Mouse (Mus musculus) heart, adult 2 months (tissue): ENCODE data around the gene Ugt1a6a. TPM values are rescaled to one million over a fixed set of nuclear protein-coding genes. Genes with fewer than 3 reads are reported as not detected.
"Not testable (repeated sequence)": the region's sequence is repeated elsewhere in the genome, so short reads cannot be mapped to it uniquely, and the experiment has no call there.

Experiments used
- DNase-seq, 2 experiments: peaks; one replicate each; pipeline ENCODE4 v3.0.0; 2021
- H3K27ac ChIP-seq: fragments of 200-600 bp; 2 replicates; pipeline ENCODE4 v1.8.1; 2022
- H3K27me3 ChIP-seq: fragments of 200-500 bp; 2 replicates; pipeline ENCODE4 v1.6.1; 2012; ENCODE audit warnings: mild to moderate bottlenecking, low read length, inconsistent platforms, mixed read lengths; ENCODE audit not compliant: control insufficient read depth, insufficient read depth
- H3K36me3 ChIP-seq: fragments of 200-500 bp; 2 replicates; pipeline ENCODE4 v1.6.1; 2012; ENCODE audit warnings: low read length, inconsistent platforms; ENCODE audit not compliant: control insufficient read depth, insufficient read depth
- H3K4me1 ChIP-seq: fragments of 200-500 bp; 2 replicates; pipeline ENCODE4 v1.6.1; 2011; ENCODE audit warnings: low read length; ENCODE audit not compliant: control insufficient read depth, insufficient read depth
- H3K4me3 ChIP-seq: fragments of 200-600 bp; 2 replicates; pipeline ENCODE4 v1.8.1; 2022
- H3K79me2 ChIP-seq: fragments of 200-500 bp; replicated peaks from 2 replicates; pipeline ENCODE4 v1.6.1; 2012; ENCODE audit warnings: mild to moderate bottlenecking, inconsistent platforms, low read length, moderate library complexity, mixed read lengths; ENCODE audit not compliant: control insufficient read depth, insufficient read depth
- H3K9ac ChIP-seq: fragments of 200-500 bp; 2 replicates; pipeline ENCODE4 v1.6.1; 2012; ENCODE audit warnings: low read depth, mild to moderate bottlenecking, control low read depth, inconsistent platforms, low read length, mixed read lengths
- CTCF ChIP-seq: fragments of 200-600 bp; IDR thresholded peaks from 2 replicates; pipeline ENCODE4 v1.8.1; 2022; ENCODE audit warnings: antibody characterized with exemption, mild to moderate bottlenecking, moderate library complexity
- EP300 ChIP-seq: fragments of 200-500 bp; IDR thresholded peaks from 2 replicates; pipeline ENCODE4 v1.6.1; 2011; ENCODE audit warnings: low read depth, low read length, control low read depth; ENCODE audit not compliant: insufficient read depth
- POLR2A ChIP-seq: fragments of 200-500 bp; IDR thresholded peaks from 2 replicates; pipeline ENCODE4 v1.6.1; 2011; ENCODE audit warnings: mild to moderate bottlenecking, low read depth, low read length, control low read depth; ENCODE audit not compliant: insufficient read depth
- WGBS: fragments of 180-500 bp; shearing (Covaris S2); methylation state at CpG from one replicate; pipeline ENCODE4 v1.1.7; 2018; 5-methylcytosine and 5-hydroxymethylcytosine counted together
- intact Hi-C: fragments of 180-260 bp; cut with DNase I; formaldehyde crosslinking; loops from one replicate; pipeline ENCODE4 v1.15.1; 2025
- long read RNA-seq: library from polyadenylated mRNA; stranded (forward); transcript quantifications from one replicate; pipeline ENCODE4 v2.0.0, GENCODE M21; 2021
- polyA plus RNA-seq: library from polyadenylated mRNA; depleted of rRNA; stranded (reverse); fragments of >200 nt; gene quantifications from 2 replicates; pipeline ENCODE4 v1.2.3, GENCODE M21; 2012; rRNA removed
- total RNA-seq, 2 experiments: library from RNA; stranded (reverse); gene quantifications; 2 replicates each; pipeline ENCODE4 v1.2.3; 2021

Ugt1a6a gene
- total RNA-seq (1 to 10 TPM; 2.1 to 2.4 TPM), polyA plus RNA-seq (2.6 and 3.7 TPM in 2 replicates)
- long read RNA-seq, transcript Ugt1a6a-202 (6 exons, 2,297 nt) = major isoform, 5 of 5 reads
- long read RNA-seq, partial matches to known transcripts = 0 of 5 reads
- long read RNA-seq, other reads (novel, unspliced or antisense) = 0 of 5 reads

DNA sequence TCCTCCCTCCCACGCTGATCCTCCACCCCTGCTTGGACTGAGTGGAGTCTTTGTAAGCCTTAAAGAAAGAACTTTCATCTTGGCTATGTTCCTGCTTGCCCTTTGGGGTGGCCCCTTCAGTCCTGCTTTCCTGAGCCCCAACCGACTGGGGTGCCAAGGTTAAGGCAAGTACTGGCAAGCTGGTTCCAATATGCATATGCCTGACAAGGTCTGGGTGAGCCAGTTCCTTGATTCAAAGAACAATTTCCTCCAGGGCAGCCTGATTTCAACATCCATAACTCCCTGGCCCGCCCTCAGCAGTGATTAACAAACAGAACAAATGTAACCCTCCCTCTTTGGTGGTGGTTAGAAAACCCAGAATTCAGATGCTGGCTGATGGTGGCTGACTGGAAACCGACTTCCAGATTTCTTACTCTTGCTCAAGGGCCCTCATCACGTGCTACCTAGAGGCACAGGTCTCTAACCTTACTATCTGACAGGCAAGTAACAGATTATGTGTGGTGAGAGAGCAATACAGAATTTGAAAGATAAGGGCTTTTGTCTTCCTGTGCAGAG is at the start of gene Ugt1a6a:
Gene Ugt1a6a, plus strand, starts transcription at position 353 of the 555 bp plus-strand sequence.
- DNase-seq = peak; percentile 46 to 54
- H3K36me3 ChIP-seq, intact Hi-C loops, H3K4me3 ChIP-seq, H3K27ac ChIP-seq, H3K4me1 ChIP-seq, H3K9ac ChIP-seq, H3K79me2 ChIP-seq, H3K27me3 ChIP-seq: not testable (repeated sequence)
- 30% methylated on average over 5 of the region's 5 CpGs for WGBS

DNA sequence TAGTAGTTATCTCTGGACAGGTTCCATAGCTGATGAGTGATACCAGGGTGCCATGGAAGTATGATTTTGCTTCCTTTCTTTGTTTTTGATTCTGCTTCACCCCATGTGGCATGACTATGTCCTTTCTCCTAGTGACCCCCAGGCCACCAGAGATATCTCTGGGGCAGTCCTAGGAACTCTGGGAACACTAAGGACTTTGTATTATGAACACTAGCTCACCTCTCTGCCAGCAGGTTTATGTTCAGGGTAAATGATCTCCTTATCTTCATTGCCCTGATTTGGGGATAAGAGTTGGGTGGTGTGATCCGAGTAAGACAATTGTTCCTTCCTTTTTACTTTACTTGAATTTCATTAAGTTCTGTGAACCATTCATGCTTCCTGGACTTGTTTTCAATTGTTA is 48.5 kb upstream of the Ugt1a6a start:
- H3K9ac ChIP-seq = no peak overlapping the region
- H3K4me3 ChIP-seq = no peak overlapping the region
- H3K79me2 ChIP-seq = no peaks in the 10 kb centered on the region
- TF ChIP-seq POLR2A (no peak), EP300 (no peak), CTCF (no peak)
- H3K4me1 ChIP-seq = no peaks in the 10 kb centered on the region
- 44% methylated on average over 1 of the region's 1 CpGs for WGBS
- DNase-seq = no peak
- H3K27ac ChIP-seq = no peak overlapping the region
- H3K27me3 ChIP-seq = no peaks in the 10 kb centered on the region
- intact Hi-C loops = no loop called here
- H3K36me3 ChIP-seq = no peaks in the 10 kb centered on the region

DNA sequence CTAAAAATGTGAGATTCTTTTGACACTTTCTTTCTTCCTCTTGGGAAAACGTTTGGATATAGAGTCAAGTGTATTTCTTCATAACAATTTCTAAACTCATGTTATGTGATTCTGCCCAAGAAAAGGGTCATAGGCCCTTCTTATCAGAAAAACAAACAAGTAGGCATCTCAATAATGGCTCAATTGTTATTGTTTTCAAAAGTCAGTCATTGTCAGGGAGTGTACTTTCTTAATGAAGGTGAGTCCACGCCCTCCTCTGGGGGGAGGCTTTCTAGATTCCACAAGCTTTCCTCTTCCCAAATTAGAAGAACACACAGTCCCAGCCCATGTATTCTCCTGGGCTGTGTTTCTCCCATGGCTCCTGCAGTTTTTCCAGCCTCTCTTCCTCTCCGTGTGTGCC is 47.1 kb upstream of the Ugt1a6a start, which contains the start of gene Ugt1a8:
Gene Ugt1a8, plus strand, starts transcription at position 301 of the 400 bp plus-strand sequence.
- Histone ChIP-seq H3K27me3 (no peaks in the 10 kb centered on the region), H3K79me2 (no peaks in the 10 kb centered on the region), H3K36me3 (no peaks in the 10 kb centered on the region), H3K4me3 (no peak within 1 kb of the TSS), H3K9ac (no peak within 1 kb of the TSS), H3K27ac (no peak within 1 kb of the TSS), H3K4me1 (no peaks in the 10 kb centered on the region)
- DNase-seq = no peak
- no peak for TF ChIP-seq CTCF
- TF ChIP-seq POLR2A = no peak
- TF ChIP-seq EP300 = no peak
- intact Hi-C loops = no loop called here
- 57% methylated on average over 3 of the region's 3 CpGs for WGBS

DNA sequence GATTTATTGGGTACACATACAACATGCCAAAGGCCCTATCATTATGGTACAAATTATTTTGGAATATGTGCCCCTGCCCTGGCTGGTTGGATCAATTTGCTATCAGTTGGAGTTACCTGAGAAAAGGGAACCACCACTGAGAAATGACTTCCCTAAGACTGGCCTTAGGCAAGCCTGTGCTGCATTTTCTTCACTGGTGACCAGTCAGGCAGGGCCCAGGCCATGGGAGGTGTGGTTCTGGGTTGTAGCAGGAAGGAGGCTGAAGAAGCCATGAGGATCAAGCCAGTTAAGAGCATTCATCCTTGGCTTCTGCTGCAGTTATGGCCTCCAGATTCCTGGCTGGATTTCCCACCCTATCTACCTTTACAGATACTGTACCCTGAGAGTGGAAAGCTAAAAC is 42.3 kb upstream of the Ugt1a6a start:
- intact Hi-C loops = no loop called here
- DNase-seq = no peak
- TF ChIP-seq EP300 (no peak), CTCF (no peak), POLR2A (no peak)

DNA sequence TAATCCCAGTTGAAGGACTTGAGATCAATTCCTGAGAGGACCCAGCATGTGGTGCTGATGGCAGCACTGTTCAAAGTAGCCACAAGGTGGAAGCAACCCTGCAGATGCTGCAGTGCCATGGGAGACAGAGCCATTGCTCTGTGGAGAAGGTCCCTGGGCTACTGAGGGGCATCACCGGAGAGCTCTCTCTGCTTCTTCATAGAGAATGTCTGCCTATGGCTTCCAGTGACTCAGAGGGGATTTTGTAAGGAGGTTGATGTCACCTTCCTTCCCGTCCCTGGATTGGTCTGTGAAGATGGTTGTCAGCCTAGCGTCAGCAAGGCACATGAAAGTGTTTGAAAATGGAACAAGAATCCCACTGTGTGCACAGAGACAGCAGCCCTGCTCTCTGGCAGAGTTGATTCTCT is 40.3 kb upstream of the Ugt1a6a start:
- H3K36me3 ChIP-seq, H3K4me3 ChIP-seq, H3K27me3 ChIP-seq, H3K4me1 ChIP-seq, H3K27ac ChIP-seq, H3K9ac ChIP-seq, H3K79me2 ChIP-seq, intact Hi-C loops: not testable (repeated sequence)
- peak in 1 of 2 experiments; percentile 17 for DNase-seq
- WGBS = 52% methylated on average over 3 of the region's 3 CpGs
- peak; percentile 20; the same call in 1 of the 2 replicates for TF ChIP-seq CTCF

More for the DNA sequence above, 42.3 kb upstream of the Ugt1a6a start:
- Histone ChIP-seq H3K9ac (no peak overlapping the region), H3K36me3 (no peaks in the 10 kb centered on the region), H3K27ac (no peak overlapping the region), H3K27me3 (no peaks in the 10 kb centered on the region), H3K4me3 (no peak overlapping the region), H3K4me1 (no peaks in the 10 kb centered on the region), H3K79me2 (no peaks in the 10 kb centered on the region)

DNA sequence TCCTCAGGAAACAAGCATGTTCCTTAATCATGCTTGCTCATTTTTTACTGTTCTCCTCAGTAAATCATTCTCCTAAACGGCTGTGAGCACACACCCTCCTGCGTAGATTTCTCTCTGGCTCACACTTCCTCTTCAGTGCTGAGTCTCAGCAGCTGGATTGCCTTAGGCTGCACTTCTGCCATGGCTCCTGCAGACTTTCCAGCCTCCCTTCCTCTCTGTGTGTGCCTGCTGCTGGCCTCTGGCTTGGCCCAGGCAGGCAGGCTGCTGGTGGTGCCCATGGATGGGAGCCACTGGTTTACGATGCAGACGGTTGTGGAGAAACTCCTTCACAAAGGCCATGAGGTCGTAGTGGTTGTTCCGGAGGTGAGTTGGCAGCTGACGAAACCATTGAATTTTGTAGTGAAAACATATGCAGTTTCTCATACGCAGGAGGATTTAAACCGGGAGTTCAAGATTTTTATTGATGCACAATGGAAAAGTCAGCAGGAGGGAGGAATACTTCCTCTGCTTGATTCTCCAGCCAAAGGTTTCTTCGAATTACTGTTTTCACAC is 39.6 kb upstream of the Ugt1a6a start, which contains the start of gene Ugt1a7c:
Gene Ugt1a7c, plus strand, starts transcription at position 122 of the 552 bp plus-strand sequence.
- WGBS = 30% methylated on average over 10 of the region's 10 CpGs
- intact Hi-C loops = no loop called here
- H3K79me2 ChIP-seq = no peaks in the 10 kb centered on the region
- H3K4me1 ChIP-seq = no peaks in the 10 kb centered on the region
- H3K9ac ChIP-seq = no peak within 1 kb of the TSS
- no peak within 1 kb of the TSS for H3K4me3 ChIP-seq
- H3K36me3 ChIP-seq = no peaks in the 10 kb centered on the region
- TF ChIP-seq POLR2A = no peak
- no peak for TF ChIP-seq EP300
- TF ChIP-seq CTCF = no peak
- no peaks in the 10 kb centered on the region for H3K27me3 ChIP-seq
- peak; percentile 48 to 61 for DNase-seq
- no peak within 1 kb of the TSS; the same call in 1 of the 2 replicates for H3K27ac ChIP-seq

DNA sequence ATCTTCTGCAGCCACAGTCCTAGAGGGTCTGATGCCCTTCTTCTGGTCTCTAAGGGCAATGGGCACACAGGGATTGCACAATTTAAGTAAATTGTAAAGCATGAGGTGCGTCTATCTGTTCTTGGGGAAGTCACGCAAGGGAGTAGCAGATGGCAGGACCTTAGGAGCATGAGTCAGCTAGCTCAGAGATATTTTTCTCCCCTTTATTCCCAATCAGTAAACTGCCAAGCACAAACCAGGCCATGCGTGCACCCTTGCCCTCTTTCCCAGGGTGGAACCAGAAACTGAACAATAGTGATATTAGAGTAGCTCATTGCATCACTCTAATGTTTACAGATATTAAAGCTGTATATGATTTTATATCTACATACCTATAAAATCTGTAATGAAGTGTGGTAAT is 36.1 kb upstream of the Ugt1a6a start:
- H3K27me3 ChIP-seq, H3K4me1 ChIP-seq, H3K9ac ChIP-seq, H3K36me3 ChIP-seq, H3K27ac ChIP-seq, intact Hi-C loops, H3K4me3 ChIP-seq, H3K79me2 ChIP-seq, DNase-seq: not testable (repeated sequence)
- WGBS = 78% methylated on average over 3 of the region's 3 CpGs

DNA sequence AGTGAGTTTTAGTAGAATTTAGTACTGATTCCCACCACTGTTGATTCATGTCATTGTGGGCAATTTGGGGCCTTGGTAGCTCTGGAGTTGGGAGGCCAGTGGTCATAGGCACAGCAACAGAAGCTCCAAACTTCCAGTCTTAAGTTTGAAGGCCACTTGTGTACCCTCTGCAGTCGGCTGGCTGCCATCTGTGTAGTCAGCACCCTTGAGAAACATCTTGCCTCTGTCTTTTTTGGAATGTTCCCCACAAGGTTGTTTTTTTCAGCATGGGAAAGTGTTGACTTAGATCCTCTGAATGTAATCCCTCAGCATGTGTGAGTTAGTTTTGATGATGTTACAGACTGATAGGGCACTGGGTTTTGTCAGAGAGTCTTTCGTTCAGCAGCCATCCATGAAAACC is 34.9 kb upstream of the Ugt1a6a start:
- H3K4me1 ChIP-seq, H3K79me2 ChIP-seq, intact Hi-C loops, DNase-seq, H3K4me3 ChIP-seq, H3K36me3 ChIP-seq, H3K9ac ChIP-seq, H3K27ac ChIP-seq, H3K27me3 ChIP-seq: not testable (repeated sequence)
- 68% methylated on average over 2 of the region's 2 CpGs for WGBS

DNA sequence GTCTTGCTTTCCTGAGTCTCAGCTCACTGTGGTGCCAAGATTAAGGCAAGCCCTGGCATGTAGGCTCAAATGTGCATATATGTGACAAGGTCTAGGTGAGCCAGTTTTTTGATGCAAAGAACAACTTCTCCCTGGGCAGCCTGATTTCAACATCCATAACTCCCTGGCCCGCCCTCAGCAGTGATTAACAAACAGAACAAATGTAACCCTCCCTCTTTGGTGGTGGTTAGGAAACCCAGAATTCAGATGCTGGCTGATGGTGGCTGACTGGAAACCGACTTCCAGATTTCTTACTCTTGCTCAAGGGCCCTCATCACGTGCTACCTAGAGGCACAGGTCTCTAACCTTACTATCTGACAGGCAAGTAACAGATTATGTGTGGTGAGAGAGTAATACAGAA is 31.6 kb upstream of the Ugt1a6a start, which contains the start of gene Ugt1a6b:
Gene Ugt1a6b, plus strand, starts transcription at position 234 of the 400 bp plus-strand sequence.
- intact Hi-C loops, H3K27me3 ChIP-seq, H3K79me2 ChIP-seq, H3K36me3 ChIP-seq, H3K9ac ChIP-seq, H3K27ac ChIP-seq, H3K4me1 ChIP-seq, H3K4me3 ChIP-seq: not testable (repeated sequence)
- peak in 1 of 2 experiments; percentile 18 for DNase-seq
- WGBS = 41% methylated on average over 3 of the region's 3 CpGs
